Mouse (Mus musculus) 3134 (cell line): ENCODE results near the gene Fto.
A peak's percentile ranks its signal among the peaks of the same experiment; 100 is the strongest.

Source experiments
- DNase-seq: peaks from one replicate; pipeline ENCODE4 v3.0.0-alpha.2; 2011; ENCODE audit warnings: low spot score; ENCODE audit not compliant: insufficient read length; ENCODE audit errors: extremely low read depth

Fto gene

DNA sequence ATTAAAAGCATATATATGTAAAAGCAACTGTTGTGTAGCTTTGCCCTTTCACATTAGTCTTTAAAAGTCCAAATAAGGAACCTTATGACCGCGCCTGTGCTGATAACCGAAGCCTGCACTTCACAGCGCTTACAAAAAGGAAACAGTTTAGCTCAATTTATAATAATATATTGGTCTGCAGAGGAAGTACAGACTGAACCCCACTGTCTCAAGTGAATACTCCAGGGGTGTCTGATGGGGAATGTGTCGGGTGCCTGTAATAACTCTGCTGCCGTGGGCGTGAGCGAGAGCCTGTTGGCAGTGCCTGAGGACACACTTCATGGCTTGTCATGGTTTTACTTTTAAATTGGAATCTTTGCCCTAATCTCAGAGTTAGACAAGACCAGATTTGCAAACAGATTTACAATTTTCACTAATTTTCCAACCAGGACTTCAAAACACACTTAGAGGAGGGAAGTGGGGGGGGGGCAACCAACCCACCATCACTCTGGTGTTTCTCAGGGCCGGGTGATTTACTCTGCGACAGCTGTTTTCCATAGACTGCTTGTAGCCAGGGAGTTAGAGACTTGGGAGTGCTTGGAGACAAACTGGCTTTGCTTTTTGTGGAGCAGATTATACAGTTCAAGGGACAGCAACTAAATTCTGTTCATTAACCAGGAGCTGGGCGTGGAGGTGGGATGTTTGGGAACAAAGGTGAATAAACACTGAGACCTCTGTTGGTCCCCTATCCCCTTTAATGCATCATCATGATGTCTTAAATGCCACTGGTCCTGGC, 131.5 kb downstream of the Fto start:
- DNase-seq, result no peak

DNA sequence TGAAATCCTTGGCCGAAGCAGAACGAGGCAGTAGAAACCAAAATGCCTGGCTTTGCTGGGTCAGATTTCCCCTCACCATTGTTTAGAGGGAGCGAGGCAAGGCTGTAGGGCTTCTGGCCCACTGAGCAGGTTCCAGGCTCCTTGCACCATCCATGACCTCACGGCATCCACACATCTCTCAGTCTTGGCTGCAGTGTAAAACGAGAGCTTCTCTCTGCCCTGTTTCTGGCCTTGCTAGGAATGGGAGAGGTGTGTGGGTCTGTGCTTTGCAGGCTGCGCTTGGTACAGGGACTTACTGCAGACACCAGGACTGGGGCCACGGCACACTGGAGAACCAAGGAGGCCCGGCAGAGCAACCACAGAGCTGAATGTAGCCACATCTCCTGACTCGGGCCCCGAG, 132.2 kb downstream of the Fto start:
- no peak for DNase-seq

DNA sequence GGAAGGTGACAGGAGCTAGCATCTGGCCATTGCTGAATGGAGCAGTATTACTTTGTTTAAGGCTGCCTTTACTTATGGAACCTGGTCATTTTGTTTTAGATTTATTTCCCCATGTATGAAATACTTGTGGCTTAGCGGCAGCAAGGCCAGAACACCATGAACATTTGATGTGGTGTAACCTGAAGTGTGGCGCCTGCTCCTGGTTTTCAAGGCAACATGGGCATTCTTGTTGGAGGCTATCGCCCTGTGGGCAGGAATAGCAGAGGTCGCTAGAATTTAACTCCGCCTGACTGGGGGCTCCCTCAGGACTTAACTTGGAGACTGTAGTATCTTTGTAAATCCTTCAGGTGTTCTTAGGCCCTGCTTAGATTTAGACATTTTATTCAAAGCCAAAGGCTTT, 132.7 kb downstream of the Fto start:
- DNase-seq, result no peak

DNA sequence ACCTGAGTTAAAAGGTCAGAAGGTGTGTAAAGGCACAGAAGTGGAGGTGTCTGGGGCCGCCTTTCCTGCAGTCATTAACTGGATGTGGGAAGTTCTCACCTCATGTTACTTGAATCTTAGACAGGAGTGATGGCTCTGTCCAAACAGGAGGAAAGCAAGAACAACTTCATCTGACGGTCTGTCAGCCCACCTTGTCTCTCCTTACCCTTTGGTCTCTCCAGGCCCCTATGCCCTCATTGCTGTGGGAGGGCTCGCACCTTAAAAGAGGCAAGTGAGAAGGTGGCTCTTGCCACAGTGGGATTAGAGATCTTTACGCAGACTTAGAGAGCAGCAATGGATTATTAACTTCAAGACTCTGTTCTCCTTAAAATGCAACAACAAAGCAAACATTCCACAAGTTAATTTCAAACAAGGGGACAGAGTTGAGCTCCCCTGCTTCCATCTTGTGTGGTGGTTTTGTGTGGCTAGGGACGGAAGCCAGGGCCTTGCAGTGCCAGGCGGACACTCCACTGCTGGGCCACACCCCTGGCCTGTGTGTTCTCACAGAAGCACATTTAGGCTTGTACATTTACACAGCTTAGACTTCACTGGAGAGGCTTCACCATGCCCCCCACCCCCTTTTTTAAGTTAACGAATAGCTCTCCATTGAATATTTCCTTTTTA, 135.5 kb downstream of the Fto start:
- DNase-seq, result no peak

DNA sequence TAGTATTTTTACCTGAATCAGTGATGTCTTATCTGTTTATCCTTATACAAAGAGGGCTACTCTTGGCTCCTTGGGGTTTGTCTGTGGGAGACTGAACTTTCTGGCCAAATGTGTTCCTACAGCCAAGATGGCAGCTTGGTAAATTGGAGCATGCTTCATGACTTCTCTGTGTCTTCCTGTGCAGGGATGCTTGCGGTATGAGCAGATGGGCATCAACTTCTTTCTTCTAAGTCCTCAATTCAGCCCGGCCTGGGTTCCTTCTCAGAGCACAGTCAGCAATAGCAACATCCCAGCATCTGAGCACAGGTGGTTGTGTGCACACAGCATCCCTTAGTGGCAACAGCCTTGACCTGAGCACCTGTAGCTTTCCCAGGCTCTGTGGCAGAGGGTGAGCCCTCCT, 141.6 kb downstream of the Fto start:
- DNase-seq, result no peak

DNA sequence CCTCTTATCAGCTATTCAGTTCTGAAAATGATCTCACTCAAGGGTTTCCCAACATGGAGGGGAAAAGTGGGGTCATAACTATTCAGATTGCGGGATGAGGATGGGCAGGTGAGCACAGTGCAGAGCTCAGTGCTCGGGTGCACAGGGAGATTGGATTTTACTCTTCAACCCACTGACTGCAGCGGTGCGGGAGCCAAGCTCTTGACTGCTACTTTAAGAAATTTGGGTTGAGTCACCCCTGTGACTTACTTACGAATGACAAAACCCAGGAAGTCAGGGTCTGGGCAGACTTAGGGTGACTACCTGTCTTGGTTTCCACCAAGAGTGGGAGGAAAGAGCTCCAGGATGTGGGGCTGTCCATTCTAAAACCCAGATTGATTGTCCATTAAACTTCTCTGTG, 142.3 kb downstream of the Fto start:
- DNase-seq, result no peak

DNA sequence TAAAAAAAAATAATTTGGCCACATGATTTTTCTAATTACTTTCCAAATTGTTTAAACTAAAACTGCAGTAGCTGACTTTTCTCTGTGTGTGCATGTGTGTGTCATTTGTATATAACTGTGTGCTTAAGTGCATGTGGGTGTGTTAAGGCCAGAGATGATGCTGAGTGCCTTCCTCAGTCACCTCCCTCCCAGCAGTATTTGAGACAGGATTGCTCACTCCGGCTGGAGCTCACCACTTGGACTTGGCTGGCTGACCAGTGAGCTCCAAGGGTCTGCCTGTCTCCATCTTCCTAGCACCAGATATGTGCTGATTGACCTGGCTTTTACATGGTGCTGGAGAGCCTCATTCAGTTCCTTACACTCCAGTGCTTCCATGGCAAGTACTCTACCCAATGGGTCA, 144.7 kb downstream of the Fto start:
- no peak for DNase-seq

DNA sequence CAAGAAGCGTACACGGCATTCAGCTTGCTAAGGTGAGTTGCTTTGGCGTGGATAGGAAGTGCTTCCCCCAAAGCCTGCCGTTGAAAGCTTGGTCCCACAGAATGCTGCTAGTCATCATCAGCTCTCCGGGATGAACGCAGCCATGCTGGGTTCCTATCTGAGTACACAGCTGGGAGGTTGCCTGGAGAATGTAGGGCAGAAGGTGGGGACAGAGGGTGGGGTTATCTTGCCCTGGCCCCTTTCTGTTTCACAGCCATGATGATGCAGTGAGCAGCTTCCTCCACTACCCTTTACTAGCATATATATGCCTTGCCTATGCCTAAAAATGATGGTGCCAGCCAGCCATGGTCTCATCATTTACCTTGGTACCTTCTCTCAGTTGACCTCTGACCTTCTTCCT, 147.6 kb downstream of the Fto start:
- DNase-seq, result no peak

DNA sequence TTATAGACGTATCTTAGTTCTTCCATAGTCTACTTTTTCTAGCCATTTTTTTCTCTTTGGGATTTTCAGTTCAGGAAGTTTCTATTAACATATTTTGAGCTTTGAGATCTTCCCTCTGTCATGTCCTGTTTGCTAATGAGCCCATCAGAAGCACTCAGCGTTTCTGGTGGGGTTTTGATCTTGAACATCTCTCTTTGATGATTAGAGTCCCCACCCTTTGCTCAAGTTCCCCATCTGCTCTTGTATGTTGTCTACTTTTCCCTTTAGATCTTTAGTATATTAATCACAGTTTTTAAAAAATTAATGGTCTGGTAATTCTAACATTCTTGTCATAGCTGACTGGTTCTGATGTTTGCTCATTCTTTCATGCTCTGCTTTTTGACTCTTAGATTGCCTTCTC, 150.4 kb downstream of the Fto start:
- no peak for DNase-seq

DNA sequence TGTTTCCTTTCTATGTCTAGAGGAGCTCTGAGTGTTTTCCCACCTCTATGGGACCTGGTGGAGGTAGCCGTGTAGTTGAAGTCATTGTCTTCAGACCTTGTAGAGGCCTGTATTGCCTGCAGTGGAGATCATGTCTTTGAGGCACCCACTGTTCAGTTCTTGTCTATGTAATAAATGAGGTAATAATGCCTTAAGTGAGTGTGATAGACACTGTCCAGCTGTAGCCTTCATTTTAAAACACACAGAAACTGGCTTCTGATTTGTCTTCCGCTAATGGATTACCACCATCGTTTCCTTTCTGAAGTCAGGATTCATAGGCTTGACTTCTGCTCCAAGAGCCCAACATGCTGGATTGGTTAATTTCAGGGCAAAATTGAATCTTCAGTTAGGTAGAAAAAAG, 154.1 kb downstream of the Fto start:
- DNase-seq, result no peak

DNA sequence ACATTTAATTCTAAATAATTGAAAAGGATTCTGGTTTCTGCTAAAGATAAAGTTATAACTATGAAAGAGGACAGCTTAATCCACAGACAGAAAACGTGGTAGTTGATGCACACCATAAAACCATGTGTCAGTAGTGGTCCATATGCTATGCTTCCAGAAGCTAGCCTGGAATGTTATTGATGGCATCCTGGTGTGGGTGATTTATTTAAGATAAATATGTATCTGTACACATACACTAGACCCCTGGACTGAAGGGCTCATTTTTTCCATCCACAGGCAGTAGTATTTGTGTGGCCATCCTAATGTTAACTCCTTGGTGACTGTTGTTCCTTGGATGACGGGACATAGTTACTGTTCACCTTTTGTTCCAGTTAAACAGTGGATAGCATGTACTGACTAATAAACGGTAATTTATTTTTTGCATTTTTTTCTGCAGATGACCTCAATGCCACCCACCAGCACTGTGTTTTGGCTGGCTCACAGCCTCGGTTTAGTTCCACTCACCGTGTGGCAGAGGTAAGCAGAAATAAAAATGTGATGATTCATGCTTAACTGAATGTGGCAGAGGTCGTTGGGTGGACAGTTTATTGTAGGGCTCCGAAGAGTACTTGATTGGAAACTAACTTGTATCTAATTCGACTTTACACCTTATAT, 154.7 kb downstream of the Fto start:
- DNase-seq, result no peak

DNA sequence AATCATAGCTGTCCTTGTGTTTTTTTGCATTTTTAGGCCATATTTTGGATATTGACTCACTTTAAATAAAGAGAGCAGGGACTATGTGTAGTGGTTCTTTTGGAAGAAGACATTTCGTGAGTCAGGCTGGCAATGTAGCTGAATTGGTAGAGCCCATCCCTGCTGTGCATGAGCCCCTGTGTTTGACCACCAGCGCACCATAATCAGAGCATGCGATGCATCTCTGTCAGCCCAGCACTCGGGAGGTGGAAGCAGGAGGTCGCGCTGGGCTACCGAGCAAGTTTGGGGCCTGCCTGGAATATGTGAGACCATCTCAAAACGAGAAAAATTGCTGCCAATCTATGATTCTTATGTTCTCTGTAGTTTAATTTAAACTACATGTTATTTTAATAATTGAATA, 156.1 kb downstream of the Fto start:
- DNase-seq, result no peak

DNA sequence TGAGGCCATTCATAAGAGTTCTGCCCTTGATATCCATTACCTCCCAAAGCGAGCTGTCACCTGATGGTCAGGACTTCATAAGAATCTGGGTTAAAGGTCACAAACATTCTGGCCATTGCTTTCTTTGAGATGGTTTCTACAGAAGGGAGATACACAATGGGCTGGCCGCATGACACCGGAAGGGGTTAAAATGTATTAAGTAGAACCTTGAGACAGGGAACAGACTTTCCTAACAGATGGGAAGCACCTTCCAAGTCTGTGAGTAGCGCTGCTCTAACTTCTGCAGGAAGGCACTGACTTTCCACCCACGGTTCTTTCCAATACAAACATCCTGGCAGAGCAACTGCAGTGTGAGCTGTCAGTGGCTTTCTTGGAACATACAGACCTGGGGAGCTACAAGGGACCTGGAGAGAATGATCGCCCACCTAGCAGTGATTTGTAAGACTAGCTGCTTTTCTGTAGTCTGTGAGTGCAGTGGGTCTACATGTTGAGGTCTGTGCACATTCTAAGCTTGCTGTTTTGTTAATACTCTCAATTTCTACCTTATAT, 161.5 kb downstream of the Fto start:
- no peak for DNase-seq

DNA sequence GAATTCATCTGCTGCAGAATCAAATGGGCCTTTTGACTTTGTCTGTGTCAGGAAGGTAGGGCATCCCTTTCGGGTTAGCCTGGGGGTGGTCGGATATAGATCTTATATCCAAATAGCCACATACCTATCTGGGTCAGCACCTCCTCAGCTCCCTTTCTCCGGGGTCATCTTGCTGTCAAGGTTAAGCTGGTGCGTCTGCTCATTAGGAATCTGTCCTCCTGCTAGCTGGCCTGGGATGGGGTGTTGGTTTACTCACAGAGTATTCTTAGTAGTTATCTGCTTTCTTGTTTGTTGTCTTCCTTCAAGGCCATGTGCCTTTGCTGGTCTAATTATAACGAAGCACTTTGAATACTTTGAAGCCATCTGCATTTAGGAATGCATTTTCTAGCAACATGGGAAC, 163.7 kb downstream of the Fto start:
- DNase-seq, result no peak

DNA sequence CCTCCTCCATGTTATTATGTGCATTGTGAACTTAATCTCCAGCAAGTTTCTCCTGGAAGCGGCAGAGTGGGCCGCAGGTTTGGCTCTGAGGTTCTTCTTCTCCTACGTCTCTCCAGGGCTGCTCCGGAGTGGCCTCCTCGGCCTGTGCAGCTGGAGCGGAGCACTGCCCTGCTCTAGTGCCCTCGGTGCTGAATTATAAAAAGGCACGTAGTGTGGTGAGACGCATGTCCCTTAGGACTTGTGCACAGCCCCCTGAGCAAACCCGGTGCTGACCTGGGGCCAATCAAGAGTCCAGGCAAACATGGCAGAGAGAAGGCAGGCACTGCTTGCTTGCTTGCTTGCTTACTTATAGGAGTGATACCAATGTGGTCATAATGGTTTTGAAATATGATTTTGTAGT, 164.1 kb downstream of the Fto start:
- DNase-seq, result no peak

DNA sequence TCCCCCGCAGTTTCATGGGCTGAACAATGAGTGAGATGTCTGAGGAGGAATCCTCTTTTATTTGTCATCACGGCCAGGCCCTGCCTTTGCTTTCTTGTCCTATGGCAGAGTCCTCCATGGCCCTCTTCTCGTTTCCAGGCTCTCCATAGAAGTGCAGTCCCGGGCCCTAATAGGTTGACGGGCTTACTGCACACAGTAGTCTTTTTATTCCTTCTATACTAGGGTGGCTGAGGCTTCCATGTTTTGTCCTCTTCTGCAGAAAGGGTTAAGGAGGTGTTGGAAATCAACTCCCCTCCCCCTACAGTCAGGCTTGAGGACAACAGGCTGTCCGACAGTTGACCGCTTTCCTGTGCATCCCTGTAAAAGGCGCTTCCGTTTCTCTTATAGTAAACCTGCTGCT, 169.2 kb downstream of the Fto start:
- no peak for DNase-seq

DNA sequence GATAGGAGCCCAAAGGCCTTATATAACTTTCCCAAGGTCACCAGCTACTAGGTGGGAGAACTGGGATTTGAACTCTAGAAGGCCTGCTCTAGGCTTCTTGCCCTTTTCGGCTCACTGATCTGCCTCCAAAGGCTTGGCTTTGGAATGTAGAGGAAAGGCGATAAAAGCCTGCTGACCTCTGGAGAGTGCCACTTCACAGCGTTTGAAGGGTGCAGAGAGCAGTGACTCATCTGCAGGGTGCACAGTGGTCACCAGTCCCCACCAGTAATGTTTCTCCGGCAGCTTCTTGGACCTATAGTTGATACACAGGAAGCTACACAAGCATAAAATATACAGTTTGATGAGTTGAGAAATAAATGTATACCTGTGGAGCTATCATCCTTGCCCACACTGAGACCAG, 173.1 kb downstream of the Fto start:
- DNase-seq, result no peak

DNA sequence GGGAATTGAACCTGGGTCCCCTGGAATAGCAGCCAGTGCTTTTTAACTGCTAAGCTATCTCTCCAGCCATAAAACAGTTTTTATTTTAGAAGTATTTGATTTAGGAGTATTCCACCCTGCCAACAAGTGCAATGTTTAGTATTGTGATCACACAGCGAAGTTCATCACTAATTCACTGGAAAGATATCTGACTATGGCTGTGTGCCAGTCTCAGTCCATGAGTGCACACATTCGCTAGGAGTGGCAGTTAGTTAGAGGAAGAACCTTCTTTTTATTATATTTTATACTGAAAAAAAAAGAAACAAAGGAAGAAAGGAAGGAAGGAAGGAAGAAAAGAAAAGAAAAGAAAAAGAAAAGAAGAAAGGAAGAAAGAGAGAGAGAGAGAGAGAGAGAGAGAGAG, 174.1 kb downstream of the Fto start:
- DNase-seq, result no peak

DNA sequence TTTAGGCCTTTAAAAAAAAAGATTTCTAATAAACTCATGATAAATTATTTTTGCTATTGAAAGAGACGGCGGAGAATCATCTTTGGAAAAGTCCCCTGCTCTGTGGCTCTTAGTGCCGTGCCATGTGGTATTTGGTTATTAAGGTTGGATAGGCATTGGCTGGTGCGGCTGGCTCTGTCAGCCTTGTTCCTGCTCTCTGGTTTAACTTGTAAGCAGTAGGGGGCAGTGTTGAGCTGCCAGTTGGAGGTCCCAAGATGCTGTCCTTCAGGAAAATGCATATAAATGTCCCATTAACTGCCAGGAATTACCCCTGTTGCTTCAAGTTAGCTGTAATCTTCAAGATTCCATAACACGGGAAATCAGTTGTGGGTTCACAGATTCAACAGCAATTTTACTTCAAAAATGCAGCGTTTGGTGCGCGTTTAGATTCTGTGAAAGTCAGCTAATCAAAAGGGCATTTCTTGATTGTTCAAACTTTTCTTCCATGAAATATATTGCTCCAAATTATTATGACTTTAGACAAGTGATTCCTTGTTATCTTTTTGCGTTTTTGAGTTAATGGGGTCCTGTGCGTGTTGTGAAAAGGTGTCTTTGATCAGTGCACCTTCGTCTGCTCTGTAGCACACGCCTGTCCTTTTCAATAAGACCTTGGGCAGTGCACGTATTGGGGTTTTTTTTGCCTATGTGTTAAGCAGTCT, 174.9 kb downstream of the Fto start:
- peak; percentile 12 for DNase-seq

DNA sequence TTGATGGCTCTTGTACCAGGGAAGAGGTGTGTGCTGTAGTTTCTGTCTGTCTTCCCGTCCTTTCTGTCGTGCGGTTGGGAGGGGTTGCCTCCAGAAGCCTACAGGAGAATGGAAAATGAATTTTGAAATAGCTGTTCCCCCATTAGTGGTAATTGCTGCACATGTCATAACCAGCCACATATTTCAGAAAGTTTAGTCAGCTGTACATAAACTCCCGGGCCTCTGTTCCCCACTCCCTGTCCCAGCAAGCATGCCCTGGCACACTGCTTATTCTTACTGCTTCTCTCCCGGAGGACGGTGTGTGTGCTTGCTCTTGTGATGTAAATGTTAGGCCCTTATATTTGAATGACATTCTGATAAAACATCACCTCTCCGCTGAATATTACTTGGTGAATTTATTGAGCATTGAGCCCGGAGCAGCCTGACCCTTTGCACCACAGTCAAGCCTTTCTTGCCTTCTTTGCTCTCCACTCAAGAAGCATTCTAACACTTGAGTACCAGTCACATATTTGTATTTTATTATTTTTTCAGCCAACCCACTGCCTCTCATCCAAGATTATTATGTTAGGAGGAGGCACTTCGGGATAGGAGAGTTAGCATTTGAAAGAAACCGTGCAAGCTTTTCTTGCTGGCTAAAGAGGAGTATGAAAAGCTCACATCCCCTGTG, 175.6 kb downstream of the Fto start:
- no peak for DNase-seq

DNA sequence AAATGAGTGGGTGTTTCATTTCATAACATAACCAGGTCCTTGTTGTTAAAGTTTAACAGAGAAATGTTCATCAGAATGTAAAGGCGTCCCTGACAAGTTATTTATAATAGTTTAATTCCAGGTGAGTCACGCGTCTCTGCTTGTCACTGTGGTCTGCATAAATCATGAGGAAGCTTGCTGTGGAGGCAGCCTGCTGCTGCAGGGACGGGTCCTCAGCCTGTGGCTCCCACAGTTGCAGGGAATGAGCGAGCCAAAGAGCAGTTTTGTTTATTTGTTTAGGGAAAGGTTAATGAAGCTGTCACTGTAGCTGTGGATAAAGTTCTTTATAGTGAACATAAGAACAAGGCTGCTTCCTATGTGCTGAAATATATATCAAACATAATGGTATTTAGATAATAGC, 176.7 kb downstream of the Fto start:
- no peak for DNase-seq
